Mouse (Mus musculus) heart, postnatal 0 days (tissue): ENCODE measurements around the gene Agt.

Source experiments
- CTCF ChIP-seq: IDR thresholded peaks from 2 replicates; pipeline ENCODE4 v1.5.1; 2016; ENCODE audit warnings: antibody characterized with exemption, control low read depth, low read depth
- EP300 ChIP-seq: IDR thresholded peaks from 2 replicates; pipeline ENCODE4 v1.6.1; 2016; ENCODE audit warnings: antibody characterized with exemption, low read depth

DNA sequence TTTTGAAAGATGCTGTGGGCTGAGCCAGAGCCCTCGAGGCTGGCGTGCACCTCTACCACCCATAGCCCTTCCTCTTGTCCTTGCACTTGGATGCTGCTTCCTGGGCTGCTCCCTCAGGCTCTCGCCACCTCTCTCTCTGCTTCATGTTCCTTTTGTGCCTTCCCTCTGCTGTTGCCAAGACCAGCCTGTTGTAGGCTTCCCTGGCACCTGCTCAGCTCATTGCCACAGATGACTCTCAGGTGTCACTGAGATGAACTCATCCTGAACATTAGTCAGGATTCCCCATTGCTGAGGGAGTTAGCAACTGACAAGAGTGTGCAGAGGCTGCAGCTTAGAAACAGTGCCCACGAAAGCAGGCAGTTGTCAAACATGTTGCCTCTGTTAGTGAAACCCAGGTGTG, 27.5 kb downstream of the Agt start:
- TF ChIP-seq EP300 (no peak), CTCF (no peak)
